Mouse (Mus musculus): ENCODE measurements at regions not wholly inside any gene's neighbourhood (a gene's known extent, or its start where the extent isn't known, plus 50 kb on each side); places are given as distances from the start of the nearest gene placed in this dataset.

GRCm38 (mm10) chr10:61034056-61034455, 55.1 kb upstream of the Pcbd1 start:
- no peak overlapping the region for H3K4me2 ChIP-seq (replicated peaks; ENCODE audit: low read depth)
- no peak overlapping the region for H3K9ac ChIP-seq (ENCODE audit: low read depth, low read length)
- 31% methylated on average over 6 of the region's 6 CpGs for WGBS
- no peak for ATAC-seq
- H3K27ac ChIP-seq (ENCODE audit: low read depth, low read length), result no peak overlapping the region
- no peak for TF ChIP-seq CTCF (IDR thresholded peaks at IDR 0.05; ENCODE audit: low read depth)
- no peaks in the 10 kb centered on the region for H3K4me1 ChIP-seq (replicated peaks; ENCODE audit: control insufficient read depth, insufficient read depth, low read length)
- no peaks in the 10 kb centered on the region for H3K27me3 ChIP-seq (replicated peaks; ENCODE audit: control insufficient read depth, insufficient read depth, low read length)
- H3K36me3 ChIP-seq (ENCODE audit: control insufficient read depth, insufficient read depth), result no peaks in the 10 kb centered on the region
- H3K9me3 ChIP-seq (ENCODE audit: control insufficient read depth), result no peaks in the 10 kb centered on the region
- H3K4me3 ChIP-seq (ENCODE audit: low read depth, low read length), result no peak overlapping the region

- ATAC-seq, result no peak
- Histone ChIP-seq H3K9me3 (ENCODE audit: control insufficient read depth) (no peaks in the 10 kb centered on the region), H3K4me2 (replicated peaks; ENCODE audit: low read depth) (no peak overlapping the region), H3K9ac (ENCODE audit: low read depth, low read length) (no peak overlapping the region), H3K4me1 (replicated peaks; ENCODE audit: control insufficient read depth, insufficient read depth, low read length) (no peaks in the 10 kb centered on the region), H3K36me3 (ENCODE audit: control insufficient read depth, insufficient read depth) (no peaks in the 10 kb centered on the region), H3K27ac (ENCODE audit: low read depth, low read length) (no peak overlapping the region), H3K27me3 (replicated peaks; ENCODE audit: control insufficient read depth, insufficient read depth, low read length) (no peaks in the 10 kb centered on the region), H3K4me3 (ENCODE audit: low read depth, low read length) (no peak overlapping the region)
- TF ChIP-seq CTCF (IDR thresholded peaks at IDR 0.05; ENCODE audit: low read depth), result no peak
- WGBS, result 78% methylated on average over 5 of the region's 5 CpGs
Measured at GRCm38 (mm10) chr10:61028598-61028997, 60.5 kb upstream of the Pcbd1 start.

GRCm38 (mm10) chr10:61027215-61027614, 61.9 kb upstream of the Pcbd1 start:
- ATAC-seq, result no peak
- no peak overlapping the region for H3K9ac ChIP-seq (ENCODE audit: low read depth, low read length)

GRCm38 (mm10) chr10:61025061-61025460, 64.1 kb upstream of the Pcbd1 start:
- no peak for ATAC-seq

More at GRCm38 (mm10) chr10:61027215-61027614, 61.9 kb upstream of the Pcbd1 start:
- WGBS, result 77% methylated on average over 6 of the region's 6 CpGs
- Histone ChIP-seq H3K27me3 (replicated peaks; ENCODE audit: control insufficient read depth, insufficient read depth, low read length) (no peaks in the 10 kb centered on the region), H3K4me3 (ENCODE audit: low read depth, low read length) (no peak overlapping the region), H3K36me3 (ENCODE audit: control insufficient read depth, insufficient read depth) (no peaks in the 10 kb centered on the region), H3K4me1 (replicated peaks; ENCODE audit: control insufficient read depth, insufficient read depth, low read length) (no peaks in the 10 kb centered on the region), H3K4me2 (replicated peaks; ENCODE audit: low read depth) (no peak overlapping the region), H3K27ac (ENCODE audit: low read depth, low read length) (no peak overlapping the region), H3K9me3 (ENCODE audit: control insufficient read depth) (no peaks in the 10 kb centered on the region)
- no peak for TF ChIP-seq CTCF (IDR thresholded peaks at IDR 0.05; ENCODE audit: low read depth)

GRCm38 (mm10) chr10:61024166-61024565, 65.0 kb upstream of the Pcbd1 start:
- Histone ChIP-seq H3K27ac (ENCODE audit: low read depth, low read length) (no peak overlapping the region), H3K9me3 (ENCODE audit: control insufficient read depth) (no peaks in the 10 kb centered on the region), H3K4me3 (ENCODE audit: low read depth, low read length) (no peak overlapping the region), H3K9ac (ENCODE audit: low read depth, low read length) (no peak overlapping the region), H3K27me3 (replicated peaks; ENCODE audit: control insufficient read depth, insufficient read depth, low read length) (no peaks in the 10 kb centered on the region), H3K36me3 (ENCODE audit: control insufficient read depth, insufficient read depth) (no peaks in the 10 kb centered on the region), H3K4me1 (replicated peaks; ENCODE audit: control insufficient read depth, insufficient read depth, low read length) (no peaks in the 10 kb centered on the region), H3K4me2 (replicated peaks; ENCODE audit: low read depth) (no peak overlapping the region)
- 45% methylated on average over 3 of the region's 3 CpGs for WGBS
- no peak for ATAC-seq
- TF ChIP-seq CTCF (IDR thresholded peaks at IDR 0.05; ENCODE audit: low read depth), result no peak

More at GRCm38 (mm10) chr10:61025061-61025460, 64.1 kb upstream of the Pcbd1 start:
- Histone ChIP-seq H3K4me1 (replicated peaks; ENCODE audit: control insufficient read depth, insufficient read depth, low read length) (no peaks in the 10 kb centered on the region), H3K9me3 (ENCODE audit: control insufficient read depth) (no peaks in the 10 kb centered on the region), H3K4me3 (ENCODE audit: low read depth, low read length) (no peak overlapping the region), H3K9ac (ENCODE audit: low read depth, low read length) (no peak overlapping the region), H3K4me2 (replicated peaks; ENCODE audit: low read depth) (no peak overlapping the region), H3K36me3 (ENCODE audit: control insufficient read depth, insufficient read depth) (no peaks in the 10 kb centered on the region), H3K27ac (ENCODE audit: low read depth, low read length) (no peak overlapping the region), H3K27me3 (replicated peaks; ENCODE audit: control insufficient read depth, insufficient read depth, low read length) (no peaks in the 10 kb centered on the region)
- no peak for TF ChIP-seq CTCF (IDR thresholded peaks at IDR 0.05; ENCODE audit: low read depth)
- WGBS, result 68% methylated on average over 4 of the region's 4 CpGs

- Histone ChIP-seq H3K27ac (ENCODE audit: low read depth, low read length) (no peak overlapping the region), H3K4me3 (ENCODE audit: low read depth, low read length) (no peak overlapping the region), H3K4me2 (replicated peaks; ENCODE audit: low read depth) (no peak overlapping the region), H3K36me3 (ENCODE audit: control insufficient read depth, insufficient read depth) (no peaks in the 10 kb centered on the region), H3K9ac (ENCODE audit: low read depth, low read length) (no peak overlapping the region), H3K9me3 (ENCODE audit: control insufficient read depth) (no peaks in the 10 kb centered on the region), H3K4me1 (replicated peaks; ENCODE audit: control insufficient read depth, insufficient read depth, low read length) (no peaks in the 10 kb centered on the region), H3K27me3 (replicated peaks; ENCODE audit: control insufficient read depth, insufficient read depth, low read length) (no peaks in the 10 kb centered on the region)
- no peak for TF ChIP-seq CTCF (IDR thresholded peaks at IDR 0.05; ENCODE audit: low read depth)
- ATAC-seq, result no peak
- 26% methylated on average over 7 of the region's 7 CpGs for WGBS
Measured at GRCm38 (mm10) chr10:61023431-61023830, 65.7 kb upstream of the Pcbd1 start.

DNA sequence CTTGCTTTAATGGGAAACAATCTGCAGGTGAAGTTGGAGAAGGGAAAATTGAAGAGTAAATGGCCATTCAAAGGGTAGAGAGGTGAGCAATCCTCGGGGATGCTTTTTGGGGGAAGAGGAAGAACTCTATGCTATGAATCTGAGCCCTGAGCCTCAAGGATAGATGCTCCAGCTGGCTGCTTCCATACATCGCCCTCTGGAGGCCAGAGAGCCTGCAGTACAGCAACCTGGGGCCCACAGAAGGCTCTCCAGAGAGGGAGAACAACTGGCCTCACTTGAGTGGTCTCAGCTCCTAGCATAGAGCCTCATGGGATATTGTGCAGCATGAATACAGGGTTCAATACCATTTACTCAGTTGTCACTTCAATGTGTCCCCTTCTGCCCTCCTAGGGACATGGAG, 69.6 kb upstream of the Pcbd1 start:
- H3K9ac ChIP-seq (ENCODE audit: low read depth, low read length), result no peak overlapping the region
- no peak for ATAC-seq
- H3K9me3 ChIP-seq (ENCODE audit: control insufficient read depth), result no peaks in the 10 kb centered on the region
- no peak overlapping the region for H3K4me3 ChIP-seq (ENCODE audit: low read depth, low read length)
- H3K4me2 ChIP-seq (replicated peaks; ENCODE audit: low read depth), result no peak overlapping the region
- no peaks in the 10 kb centered on the region for H3K4me1 ChIP-seq (replicated peaks; ENCODE audit: control insufficient read depth, insufficient read depth, low read length)
- no peak overlapping the region for H3K27ac ChIP-seq (ENCODE audit: low read depth, low read length)
- no peaks in the 10 kb centered on the region for H3K27me3 ChIP-seq (replicated peaks; ENCODE audit: control insufficient read depth, insufficient read depth, low read length)
- WGBS, result 13% methylated on average over 2 of the region's 2 CpGs
- H3K36me3 ChIP-seq (ENCODE audit: control insufficient read depth, insufficient read depth), result no peaks in the 10 kb centered on the region
- TF ChIP-seq CTCF (IDR thresholded peaks at IDR 0.05; ENCODE audit: low read depth), result peak; percentile 58
